Mouse (Mus musculus): ENCODE measurements at regions not wholly inside any gene's neighbourhood (a gene's known extent, or its start where the extent isn't known, plus 50 kb on each side); places are given as distances from the start of the nearest gene placed in this dataset.

- no peak for DNase-seq
Measured at GRCm38 (mm10) chr13:84023021-84023420, 199.1 kb upstream of the Tmem161b start.

- DNase-seq: no peak
Measured at GRCm38 (mm10) chr13:84023637-84024036, 198.5 kb upstream of the Tmem161b start.

GRCm38 (mm10) chr13:84025348-84025747, 196.7 kb upstream of the Tmem161b start:
- DNase-seq: no peak

GRCm38 (mm10) chr13:84047736-84048135, 174.4 kb upstream of the Tmem161b start:
- no peak for DNase-seq

- no peak for DNase-seq
Measured at GRCm38 (mm10) chr13:84052221-84052620, 169.9 kb upstream of the Tmem161b start.

- DNase-seq: no peak
Measured at GRCm38 (mm10) chr13:84054956-84055355, 167.1 kb upstream of the Tmem161b start.

GRCm38 (mm10) chr13:84055576-84055975, 166.5 kb upstream of the Tmem161b start:
- DNase-seq: no peak

GRCm38 (mm10) chr13:84056451-84056850, 165.6 kb upstream of the Tmem161b start:
- no peak for DNase-seq

- no peak for DNase-seq
Measured at GRCm38 (mm10) chr13:84056998-84057397, 165.1 kb upstream of the Tmem161b start.

GRCm38 (mm10) chr13:84057456-84057855, 164.6 kb upstream of the Tmem161b start:
- no peak for DNase-seq

- DNase-seq: no peak
Measured at GRCm38 (mm10) chr13:84058251-84058650, 163.8 kb upstream of the Tmem161b start.

GRCm38 (mm10) chr13:84059031-84059651, 163.0 kb upstream of the Tmem161b start:
- peak; percentile 8 for DNase-seq

GRCm38 (mm10) chr13:84059661-84060452, 162.2 kb upstream of the Tmem161b start:
- no peak for DNase-seq

GRCm38 (mm10) chr13:84060453-84060834, 161.7 kb upstream of the Tmem161b start:
- no peak for DNase-seq

- no peak for DNase-seq
Measured at GRCm38 (mm10) chr13:84060906-84061305, 161.2 kb upstream of the Tmem161b start.

- DNase-seq: no peak
Measured at GRCm38 (mm10) chr13:84061820-84062480, 160.1 kb upstream of the Tmem161b start.

- DNase-seq: no peak
Measured at GRCm38 (mm10) chr13:84062616-84063015, 159.5 kb upstream of the Tmem161b start.

GRCm38 (mm10) chr13:84063406-84063805, 158.7 kb upstream of the Tmem161b start:
- DNase-seq: no peak

- no peak for DNase-seq
Measured at GRCm38 (mm10) chr13:84064291-84064940, 157.7 kb upstream of the Tmem161b start.

GRCm38 (mm10) chr13:84065256-84065898, 156.7 kb upstream of the Tmem161b start:
- no peak for DNase-seq

- no peak for DNase-seq
Measured at GRCm38 (mm10) chr13:84066211-84066959, 155.7 kb upstream of the Tmem161b start.

Measured in thymus, postnatal 25 days (tissue).